Mouse (Mus musculus) heart, embryonic 13.5 days (tissue): ENCODE data around the gene Pdilt. TPM values are rescaled to one million over a fixed set of nuclear protein-coding genes. Genes with fewer than 3 reads are reported as not detected.

Source experiments
- ATAC-seq: fragments of 200-750 bp; cut with Nextera tagmentation; 2 replicates; pipeline ENCODE4 v1.8.0; 2017; ENCODE audit warnings: moderate TSS enrichment; ENCODE audit not compliant: insufficient number of reproducible peaks, low FRiP score, low TSS enrichment; ENCODE audit errors: extremely low read depth
- H3K27ac ChIP-seq: fragments of 300-500 bp; sonication (generic); replicated peaks from 2 replicates; pipeline ENCODE4 v1.5.1; 2015; ENCODE audit warnings: moderate library complexity, mild to moderate bottlenecking, inconsistent platforms
- H3K27me3 ChIP-seq: fragments of 300-500 bp; sonication (generic); replicated peaks from 2 replicates; pipeline ENCODE4 v1.6.1; 2015; ENCODE audit warnings: mild to moderate bottlenecking, inconsistent platforms
- H3K36me3 ChIP-seq: fragments of 300-500 bp; sonication (generic); 2 replicates; pipeline ENCODE4 v1.6.1; 2015; ENCODE audit warnings: mild to moderate bottlenecking, inconsistent platforms
- H3K4me1 ChIP-seq: fragments of 300-500 bp; sonication (generic); 2 replicates; pipeline ENCODE4 v1.6.1; 2015; ENCODE audit warnings: inconsistent platforms
- H3K4me2 ChIP-seq: fragments of 300-500 bp; sonication (generic); 2 replicates; pipeline ENCODE4 v1.6.1; 2015; ENCODE audit warnings: inconsistent platforms, mild to moderate bottlenecking, moderate library complexity
- H3K4me3 ChIP-seq: fragments of 300-500 bp; sonication (generic); 2 replicates; pipeline ENCODE4 v1.5.1; 2015; ENCODE audit warnings: moderate library complexity, mild to moderate bottlenecking, inconsistent platforms
- H3K9ac ChIP-seq: fragments of 300-500 bp; sonication (generic); 2 replicates; pipeline ENCODE4 v1.6.1; 2015; ENCODE audit warnings: inconsistent platforms, mild to moderate bottlenecking, moderate library complexity
- H3K9me3 ChIP-seq: fragments of 300-500 bp; sonication (generic); 2 replicates; pipeline ENCODE4 v1.6.1; 2016; ENCODE audit warnings: inconsistent platforms
- WGBS: fragments of 180-500 bp; shearing (Covaris S2); methylation state at CpG from one replicate; pipeline ENCODE4 v1.1.7; 2015; ENCODE audit warnings: mixed read lengths; 5-methylcytosine and 5-hydroxymethylcytosine counted together
- polyA plus RNA-seq: library from polyadenylated mRNA; unstranded; fragments of >200 nt; fragmentation: Nextera tagmentation; extraction: Ambion mirVana; gene quantifications from 2 replicates; pipeline ENCODE4 v1.2.1, GENCODE M21; 2015

The Pdilt gene
- polyA plus RNA-seq, 1 experiment from 2014 or later = not detected

DNA sequence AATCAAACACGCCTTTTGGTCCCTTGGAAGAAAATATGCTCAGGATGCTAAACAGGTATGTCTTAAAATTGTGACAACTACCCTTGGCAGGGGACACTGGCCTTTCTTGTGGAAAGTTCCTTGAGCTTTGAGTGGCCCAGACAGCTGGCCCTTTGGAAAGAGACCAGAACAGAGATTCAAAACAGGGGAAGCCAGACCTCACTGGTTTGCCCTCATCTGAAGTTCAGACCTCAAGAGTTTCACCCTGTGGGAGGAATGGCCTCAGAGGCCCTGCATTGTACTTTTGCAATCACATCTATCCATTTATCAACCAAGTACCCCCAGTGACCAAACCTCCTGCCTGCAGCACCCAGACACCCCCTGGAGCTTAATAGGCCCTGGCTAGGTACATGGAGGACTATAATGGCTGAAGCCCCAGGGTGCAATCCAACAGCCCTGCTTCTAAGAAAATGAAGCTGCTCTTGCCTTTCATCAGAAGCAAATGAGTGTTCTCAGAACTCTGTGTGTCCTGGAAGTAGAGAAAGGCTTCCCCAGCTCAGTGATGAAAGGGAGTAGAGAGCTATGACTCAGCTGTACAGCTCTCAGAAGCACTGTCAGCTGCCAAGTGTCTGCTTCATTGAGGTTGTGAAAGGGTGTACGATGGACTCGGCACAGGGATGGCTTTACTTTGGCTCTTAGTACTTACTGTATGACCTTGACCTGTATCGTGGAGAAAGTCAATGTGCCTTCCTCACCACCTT is 33.1 kb downstream of the Pdilt start:
- no peak overlapping the region for H3K4me2 ChIP-seq
- H3K4me3 ChIP-seq = no peak overlapping the region
- H3K27me3 ChIP-seq = no peaks in the 10 kb centered on the region
- H3K36me3 ChIP-seq = no peaks in the 10 kb centered on the region
- no peak overlapping the region for H3K27ac ChIP-seq
- H3K4me1 ChIP-seq = no peaks in the 10 kb centered on the region
- H3K9me3 ChIP-seq = no peaks in the 10 kb centered on the region
- WGBS = 59% methylated on average over 4 of the region's 4 CpGs
- H3K9ac ChIP-seq = no peak overlapping the region
- ATAC-seq = no peak

DNA sequence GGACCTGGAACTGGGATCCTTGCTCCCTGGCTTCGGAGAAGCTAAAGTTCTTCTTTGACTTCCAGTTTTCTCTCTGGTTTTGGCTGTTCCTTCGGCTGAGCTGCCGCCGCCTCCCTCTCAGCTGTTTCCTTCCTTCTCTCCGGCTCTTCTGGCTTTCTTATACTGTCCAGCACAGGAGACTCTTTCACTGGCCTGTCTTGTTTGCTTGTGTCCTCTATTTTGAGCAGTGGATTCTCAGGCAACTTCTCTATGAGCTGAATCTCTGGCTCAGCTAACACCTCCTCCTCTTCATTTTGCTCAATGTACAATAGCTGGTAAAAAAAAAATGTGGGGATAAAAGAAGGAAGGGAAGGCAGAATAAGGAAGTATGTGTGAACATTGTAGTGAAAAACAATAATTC is 36.6 kb downstream of the Pdilt start:
- Histone ChIP-seq H3K27ac (no peak overlapping the region), H3K4me1 (no peaks in the 10 kb centered on the region), H3K9me3 (no peaks in the 10 kb centered on the region), H3K9ac (no peak overlapping the region), H3K4me3 (no peak overlapping the region), H3K4me2 (no peak overlapping the region), H3K27me3 (no peaks in the 10 kb centered on the region), H3K36me3 (no peaks in the 10 kb centered on the region)
- ATAC-seq = no peak
- WGBS = 83% methylated on average over 5 of the region's 5 CpGs

DNA sequence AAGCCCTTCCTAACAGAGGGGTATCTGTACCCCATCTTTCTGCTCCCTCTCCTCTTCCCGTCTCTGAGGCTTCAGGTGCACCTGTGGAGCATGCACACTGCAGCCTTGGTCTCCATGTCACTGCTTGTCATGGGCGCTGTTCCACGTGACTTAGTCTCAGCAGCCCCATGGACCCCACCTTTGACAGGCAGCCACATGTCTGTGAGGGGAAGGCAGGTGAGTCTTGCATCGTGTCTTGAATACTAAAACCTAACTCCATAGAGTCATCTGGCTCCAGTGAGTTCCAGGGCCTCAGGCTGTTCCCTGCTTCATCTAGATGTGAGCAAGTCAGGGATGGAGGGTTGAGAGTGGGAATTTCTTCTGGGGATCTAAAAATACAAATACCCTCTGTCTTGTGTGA is 39.1 kb downstream of the Pdilt start:
- H3K4me3 ChIP-seq = no peak overlapping the region
- no peaks in the 10 kb centered on the region for H3K27me3 ChIP-seq
- no peaks in the 10 kb centered on the region for H3K4me1 ChIP-seq
- H3K4me2 ChIP-seq = no peak overlapping the region
- 70% methylated on average over 4 of the region's 4 CpGs for WGBS
- H3K9ac ChIP-seq = no peak overlapping the region
- H3K36me3 ChIP-seq = no peaks in the 10 kb centered on the region
- no peak overlapping the region for H3K27ac ChIP-seq
- no peaks in the 10 kb centered on the region for H3K9me3 ChIP-seq
- ATAC-seq = no peak

DNA sequence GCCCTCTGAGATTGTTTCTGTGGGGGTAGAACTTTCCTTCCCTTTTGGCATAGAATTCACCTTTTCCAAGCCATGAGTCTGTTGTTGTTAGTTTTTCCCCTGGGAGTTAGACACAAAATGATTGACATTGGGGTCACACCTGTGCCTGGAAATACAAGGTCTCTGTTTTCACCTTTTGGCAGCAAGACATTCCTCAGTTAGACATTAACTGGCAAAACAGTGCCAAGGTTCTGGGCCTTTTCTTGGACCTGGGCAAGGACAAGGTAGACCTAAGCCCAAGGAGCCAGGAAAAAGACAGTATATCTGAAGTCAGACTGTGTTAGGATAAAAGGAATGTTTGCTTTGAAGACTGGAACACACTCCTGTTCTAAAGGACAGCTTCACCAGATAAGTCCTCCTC is 44.0 kb downstream of the Pdilt start, which contains the start of gene Umod:
Gene Umod (minus strand): TSS at position 27 of the 400 bp plus-strand sequence.
- ATAC-seq = no peak
- Histone ChIP-seq H3K36me3 (no peaks in the 10 kb centered on the region), H3K4me1 (no peaks in the 10 kb centered on the region), H3K27ac (no peak within 1 kb of the TSS), H3K9ac (no peak within 1 kb of the TSS), H3K27me3 (no peaks in the 10 kb centered on the region), H3K4me3 (no peak within 1 kb of the TSS), H3K9me3 (no peaks in the 10 kb centered on the region), H3K4me2 (no peak within 1 kb of the TSS)

DNA sequence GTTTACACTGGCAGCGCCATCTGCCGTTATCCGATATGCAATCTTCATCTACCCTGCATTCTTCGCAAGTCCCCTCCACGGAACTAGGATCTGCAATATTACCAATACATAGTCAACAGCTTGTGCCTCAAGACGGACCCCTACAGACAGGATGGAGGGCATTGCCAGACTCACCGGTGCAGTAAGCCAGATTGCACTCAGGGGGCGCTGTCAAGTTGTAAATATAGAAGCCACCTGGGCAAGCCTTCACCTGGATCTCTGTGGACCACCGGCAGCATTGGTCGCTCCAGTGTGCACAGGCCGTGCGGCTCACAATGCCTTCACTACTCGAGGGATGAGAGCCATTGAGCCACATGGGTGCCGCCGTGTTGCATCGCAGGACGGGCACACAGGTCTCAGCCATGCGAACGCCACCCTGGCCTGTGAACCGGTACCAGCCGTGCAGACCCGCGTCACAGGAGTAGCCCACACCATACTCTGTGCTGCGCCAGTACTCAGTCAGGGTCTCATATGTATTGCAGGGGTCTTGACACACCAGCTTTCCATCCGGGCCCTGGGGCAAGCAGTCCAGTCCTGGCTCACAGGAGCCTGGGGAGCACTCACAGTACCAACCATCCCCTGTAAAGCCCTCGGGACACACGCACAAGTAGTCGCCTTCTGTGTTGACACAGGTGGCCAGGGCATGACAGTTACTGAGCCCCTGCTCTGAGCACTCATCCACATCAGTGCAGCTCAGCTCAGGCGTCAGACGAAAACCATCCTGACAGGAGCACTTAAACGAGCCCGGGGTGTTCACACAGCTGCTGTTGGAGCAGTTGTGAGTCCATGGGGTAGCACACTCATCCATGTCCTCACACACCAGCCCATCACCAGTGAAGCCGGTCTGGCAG is 46.5 kb downstream of the Pdilt start:
- H3K9ac ChIP-seq = no peak overlapping the region
- H3K9me3 ChIP-seq = no peaks in the 10 kb centered on the region
- ATAC-seq = no peak
- H3K4me3 ChIP-seq = no peak overlapping the region
- no peaks in the 10 kb centered on the region for H3K27me3 ChIP-seq
- WGBS = 58% methylated on average over 33 of the region's 33 CpGs
- no peak overlapping the region for H3K27ac ChIP-seq
- H3K36me3 ChIP-seq = no peaks in the 10 kb centered on the region
- no peak overlapping the region for H3K4me2 ChIP-seq
- no peaks in the 10 kb centered on the region for H3K4me1 ChIP-seq

DNA sequence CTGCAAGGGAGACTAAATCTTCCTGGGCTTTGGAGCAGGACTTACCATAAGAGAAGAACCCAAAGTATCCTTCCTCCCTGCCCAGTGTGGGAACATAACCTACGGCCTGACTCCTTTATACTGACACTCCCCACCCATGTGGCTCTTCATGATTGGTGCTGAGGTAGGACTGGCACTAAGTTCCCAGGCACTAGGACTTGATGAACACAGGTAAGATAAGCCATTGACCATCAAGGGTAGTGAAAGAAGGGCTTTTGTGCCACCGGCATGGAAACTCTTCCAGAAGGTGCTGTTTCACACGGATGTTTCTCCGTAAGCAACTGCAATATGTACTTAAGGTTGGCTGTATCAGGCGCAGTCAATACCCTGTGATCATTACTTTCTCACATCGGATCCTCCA is 64.1 kb downstream of the Pdilt start, which contains the start of gene Gp2:
Gene Gp2 (minus strand): TSS at position 101 of the 400 bp plus-strand sequence.
- H3K4me2 ChIP-seq = no peak within 1 kb of the TSS

DNA sequence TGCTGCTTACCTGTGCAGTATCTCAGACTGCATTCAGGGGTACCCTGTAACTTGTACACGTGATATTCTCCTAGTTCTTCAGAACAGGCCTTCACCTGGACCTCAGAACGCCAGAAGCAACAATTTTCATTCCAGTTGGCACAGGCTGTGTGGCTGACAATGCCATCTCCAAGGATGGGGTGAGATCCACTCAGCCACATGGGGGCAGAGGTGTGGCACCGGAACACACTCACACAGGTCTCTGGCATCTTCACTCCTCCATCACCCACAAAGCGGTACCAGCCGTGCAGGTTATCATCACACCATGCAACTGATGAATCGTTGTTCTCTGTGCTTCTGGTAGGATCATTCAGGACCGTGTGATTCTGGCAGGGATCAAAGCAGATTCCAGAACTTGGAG is 69.1 kb downstream of the Pdilt start:
- Histone ChIP-seq H3K4me3 (no peak overlapping the region), H3K27me3 (no peaks in the 10 kb centered on the region), H3K9ac (no peak overlapping the region), H3K4me1 (no peaks in the 10 kb centered on the region), H3K9me3 (no peaks in the 10 kb centered on the region), H3K36me3 (no peaks in the 10 kb centered on the region), H3K4me2 (no peak overlapping the region), H3K27ac (no peak overlapping the region)
- no peak for ATAC-seq
- WGBS = 67% methylated on average over 7 of the region's 7 CpGs

More for the DNA sequence above, 64.1 kb downstream of the Pdilt start, which contains the start of gene Gp2:
- H3K4me1 ChIP-seq = no peaks in the 10 kb centered on the region
- no peak within 1 kb of the TSS for H3K27ac ChIP-seq
- WGBS = 76% methylated on average over 6 of the region's 6 CpGs
- H3K4me3 ChIP-seq = no peak within 1 kb of the TSS
- no peaks in the 10 kb centered on the region for H3K27me3 ChIP-seq
- H3K9me3 ChIP-seq = no peaks in the 10 kb centered on the region
- no peak for ATAC-seq
- no peak within 1 kb of the TSS for H3K9ac ChIP-seq
- H3K36me3 ChIP-seq = no peaks in the 10 kb centered on the region

DNA sequence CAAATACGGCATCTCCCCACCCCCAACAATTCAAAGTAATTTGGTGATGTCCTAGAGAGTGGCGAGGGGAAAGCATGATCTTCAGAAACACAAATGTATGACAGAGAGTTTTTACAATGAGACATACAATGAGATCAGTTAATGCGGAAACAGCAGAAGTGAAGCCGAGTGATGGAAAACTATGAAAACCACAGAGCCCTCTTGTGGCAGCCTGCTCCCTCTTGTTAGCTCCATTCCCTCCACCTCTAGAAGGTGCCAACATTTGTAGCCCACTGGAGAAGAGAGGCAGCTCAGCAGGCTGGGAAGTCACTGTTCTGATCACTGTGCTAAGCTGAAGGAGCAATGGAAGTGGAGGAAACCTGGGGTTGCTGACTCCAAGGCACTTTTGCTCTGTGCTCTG is 79.4 kb downstream of the Pdilt start:
- Histone ChIP-seq H3K36me3 (no peaks in the 10 kb centered on the region), H3K9ac (no peak overlapping the region), H3K4me1 (no peaks in the 10 kb centered on the region), H3K9me3 (no peaks in the 10 kb centered on the region), H3K27me3 (no peaks in the 10 kb centered on the region), H3K4me3 (no peak overlapping the region), H3K4me2 (no peak overlapping the region), H3K27ac (no peak overlapping the region)
- 53% methylated on average over 4 of the region's 4 CpGs for WGBS
- no peak for ATAC-seq

DNA sequence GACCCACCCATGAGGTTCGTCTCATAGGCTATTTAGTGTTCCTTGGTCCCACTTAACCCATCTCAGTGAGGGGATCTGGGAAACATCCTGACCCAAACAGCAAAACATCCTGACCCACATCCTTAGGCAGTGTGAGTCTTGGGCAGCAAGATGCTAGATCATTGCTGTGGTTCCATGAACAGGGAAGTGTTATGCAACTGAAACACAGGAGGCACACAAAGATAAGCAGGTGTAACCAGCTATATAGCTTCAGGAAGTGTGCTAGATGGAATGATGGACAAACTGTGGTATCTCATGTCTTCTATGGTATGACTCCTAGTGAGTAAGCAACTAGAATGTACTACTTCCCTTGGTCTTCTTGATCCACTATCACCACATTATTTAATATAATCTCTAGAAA is 81.4 kb downstream of the Pdilt start:
- H3K4me2 ChIP-seq = no peak overlapping the region
- H3K27me3 ChIP-seq = no peaks in the 10 kb centered on the region
- no peaks in the 10 kb centered on the region for H3K9me3 ChIP-seq
- no peak overlapping the region for H3K27ac ChIP-seq
- WGBS = 55% methylated on average over 1 of the region's 1 CpGs
- H3K9ac ChIP-seq = no peak overlapping the region
- H3K4me1 ChIP-seq = no peaks in the 10 kb centered on the region
- H3K36me3 ChIP-seq = no peaks in the 10 kb centered on the region
- H3K4me3 ChIP-seq = no peak overlapping the region
- ATAC-seq = no peak
